Mouse (Mus musculus) olfactory bulb, adult 2 months (tissue): ENCODE data around the gene Tmem88.

Experiments
- CTCF ChIP-seq: fragments of 200-500 bp; IDR thresholded peaks from 2 replicates; pipeline ENCODE4 v1.5.1; 2012; ENCODE audit warnings: low read depth, mild to moderate bottlenecking, low read length, moderate library complexity; ENCODE audit not compliant: insufficient read depth
- POLR2A ChIP-seq: fragments of 200-500 bp; IDR thresholded peaks from 2 replicates; pipeline ENCODE4 v1.6.1; 2012; ENCODE audit warnings: mild to moderate bottlenecking, low read depth, low read length, moderate library complexity; ENCODE audit not compliant: insufficient read depth

DNA sequence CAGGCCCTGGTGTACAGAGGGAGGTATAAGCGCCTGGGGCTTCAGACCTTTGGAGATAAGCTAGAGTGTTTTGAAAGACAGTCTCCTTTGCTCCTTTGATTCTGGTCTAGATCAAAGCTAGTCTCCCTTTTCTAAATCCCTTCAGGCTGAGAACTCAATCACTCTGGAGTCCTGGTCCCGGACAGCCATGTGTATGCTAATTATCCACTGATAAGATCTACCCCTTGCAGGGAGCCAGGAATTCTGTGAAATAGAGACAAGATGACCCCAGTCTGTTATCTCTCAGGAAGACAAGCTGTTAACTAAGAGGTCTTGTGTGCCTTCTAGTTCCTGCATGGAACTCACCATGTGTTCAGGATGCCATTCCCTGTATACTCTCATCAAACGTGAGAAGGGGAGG, 39.3 kb upstream of the Tmem88 start:
- TF ChIP-seq CTCF (no peak), POLR2A (no peak)
